Mouse (Mus musculus) left cerebral cortex, adult 11 months (tissue): ENCODE data around the gene Eid2b.
A peak's percentile ranks its signal among the peaks of the same experiment; 100 is the strongest.
"Not testable (repeated sequence)": the region's sequence is repeated elsewhere in the genome, so short reads cannot be mapped to it uniquely, and the experiment has no call there.

Experiments
- DNase-seq: peaks from one replicate; pipeline ENCODE4 v3.0.0; 2022; ENCODE audit warnings: low spot score

Gene Eid2b

DNA sequence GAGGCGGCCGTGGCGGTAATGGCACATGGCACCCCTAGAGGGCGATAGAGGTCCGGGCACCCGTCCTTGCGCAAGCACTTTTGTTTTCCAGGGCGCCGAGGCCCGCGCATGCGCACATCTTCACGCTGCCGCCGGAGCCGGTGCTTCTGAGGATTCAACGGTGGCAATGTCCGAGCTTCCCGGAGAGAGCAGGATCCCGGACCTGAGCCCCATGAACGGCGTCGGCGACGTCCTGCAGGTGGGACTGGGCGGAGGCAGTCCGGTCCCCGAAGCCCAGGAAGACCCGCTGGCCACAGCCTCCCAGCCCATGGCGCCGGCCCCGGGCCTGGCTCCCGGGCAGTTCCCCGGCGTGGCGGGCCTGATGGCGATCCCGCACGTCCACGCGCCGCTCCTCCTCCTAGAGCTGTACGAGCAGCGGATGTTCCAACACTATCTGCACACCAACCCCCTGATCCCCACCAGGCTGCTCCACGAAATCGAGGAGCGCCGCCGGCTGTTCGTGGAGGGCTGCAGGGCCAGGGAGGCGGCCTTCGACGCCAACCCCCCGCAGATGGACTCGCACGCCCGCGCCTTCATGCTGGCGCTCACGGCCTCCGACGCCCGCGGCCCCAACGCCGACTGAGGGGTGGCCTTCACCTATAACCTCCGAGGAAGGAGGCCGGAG, at the start of gene Eid2b:
Gene Eid2b (plus strand): TSS at position 125 of the 664 bp plus-strand sequence.
- DNase-seq = peak; percentile 88

DNA sequence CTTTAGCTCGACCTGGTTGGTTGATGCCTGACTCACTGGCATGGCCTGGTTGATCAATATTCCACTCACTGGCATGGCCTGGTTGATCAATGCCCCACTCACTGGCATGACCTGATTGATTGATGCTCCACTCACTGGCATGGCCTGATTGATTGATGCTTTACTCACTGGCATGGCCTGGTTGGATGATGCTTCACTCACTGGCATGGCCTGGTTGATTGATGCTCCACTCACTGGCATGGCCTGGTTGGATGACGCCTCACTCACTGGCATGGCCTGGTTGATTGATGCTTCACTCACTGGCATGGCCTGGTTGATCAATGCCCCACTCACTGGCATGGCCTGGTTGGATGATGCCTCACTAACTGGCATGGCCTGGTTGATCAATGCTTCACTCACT, 33.6 kb upstream of the Eid2b start:
- not testable (repeated sequence) for DNase-seq

DNA sequence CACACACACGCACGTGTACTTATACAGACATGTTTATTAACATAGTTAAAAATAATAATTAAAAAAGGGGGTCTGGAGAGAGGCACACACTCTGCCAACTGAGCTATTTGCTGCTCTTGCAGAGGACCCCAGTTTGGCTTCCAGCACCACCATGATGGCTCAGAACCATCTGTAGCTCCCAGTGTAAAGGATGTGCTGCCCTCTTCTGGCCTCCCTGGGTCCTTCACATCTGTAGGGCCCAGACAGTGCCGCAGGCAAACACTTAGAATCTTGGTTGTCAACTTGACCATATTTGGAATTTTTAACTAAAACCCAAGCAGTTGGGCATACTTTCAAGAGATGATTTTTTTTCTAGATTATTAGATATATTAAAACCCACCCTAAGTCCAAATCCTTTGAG, 28.6 kb upstream of the Eid2b start:
- no peak for DNase-seq

DNA sequence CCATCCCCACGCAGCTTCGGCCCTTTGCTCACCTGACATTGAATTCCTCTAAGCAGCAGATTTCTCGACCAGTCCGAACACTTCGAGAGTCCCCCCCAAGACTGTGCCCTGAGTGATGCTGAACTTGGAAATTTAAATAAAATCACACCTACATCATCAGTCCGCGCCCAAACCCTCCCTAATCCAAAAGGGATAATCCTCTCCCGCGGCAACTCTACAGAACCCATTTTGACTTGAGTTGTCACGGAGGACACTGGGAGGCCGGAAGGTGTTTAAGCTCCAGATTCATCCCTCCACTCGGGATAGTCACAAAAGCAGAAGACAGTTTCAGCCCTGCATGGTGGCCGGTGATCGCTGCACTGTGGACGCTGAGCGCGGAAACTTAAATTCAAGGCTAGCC, 25.6 kb upstream of the Eid2b start:
- no peak for DNase-seq

DNA sequence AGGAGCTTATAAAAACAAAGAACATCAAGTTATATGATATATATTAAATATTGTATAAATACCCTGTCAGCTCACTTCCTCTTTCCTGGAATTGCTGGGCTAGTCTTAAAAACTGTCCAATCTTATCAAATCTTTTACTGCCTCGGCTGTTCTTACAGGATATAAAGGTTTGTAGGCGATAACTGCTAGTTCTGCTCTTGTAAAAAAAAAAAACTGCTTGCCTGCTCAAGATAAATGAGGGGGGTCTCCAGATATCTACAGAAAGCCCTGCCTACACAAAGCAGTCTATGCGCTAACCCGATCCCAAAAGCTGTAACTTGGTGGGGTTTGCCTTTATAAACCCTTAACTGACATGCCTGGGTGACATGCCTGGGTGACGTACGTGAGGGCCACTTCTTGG, 22.9 kb upstream of the Eid2b start:
- DNase-seq = no peak

DNA sequence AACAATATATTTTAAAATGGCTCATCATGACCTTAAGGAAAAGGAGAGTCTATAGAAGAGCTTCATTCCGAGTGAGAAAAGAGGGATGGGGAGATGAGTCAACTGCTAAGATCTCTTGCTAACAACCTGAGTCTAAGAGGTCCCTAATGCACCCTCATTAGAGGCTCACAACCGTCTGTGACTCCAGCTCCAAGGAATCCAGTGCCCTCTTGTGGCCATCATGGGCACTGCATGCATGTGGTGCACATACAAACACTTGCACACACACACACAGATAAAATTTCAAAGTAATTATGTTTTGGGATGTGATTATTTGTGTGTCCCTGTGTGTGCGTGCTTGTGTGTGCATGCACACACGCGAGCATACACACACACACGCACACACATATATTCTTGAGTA, 22.1 kb upstream of the Eid2b start:
- no peak for DNase-seq

DNA sequence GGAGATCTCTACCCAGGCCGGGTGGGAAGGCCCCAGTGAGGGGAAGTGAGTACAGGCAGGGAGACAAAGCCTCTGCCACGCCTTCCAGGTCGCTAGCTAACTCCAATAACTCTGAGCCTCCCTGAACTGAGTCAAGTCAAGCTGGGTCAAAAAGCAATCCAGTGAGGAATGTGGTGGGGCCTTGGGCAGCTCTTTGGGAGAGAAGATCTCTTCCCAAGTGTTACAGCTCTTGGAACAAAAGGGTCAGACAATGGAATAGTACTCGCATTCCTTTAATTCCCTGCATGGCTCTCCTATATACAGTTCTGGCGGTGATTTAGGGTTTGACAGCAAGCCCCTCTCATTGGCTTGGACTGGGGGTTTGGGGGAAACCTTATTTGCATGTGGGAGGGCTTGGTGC, 14.7 kb upstream of the Eid2b start:
- DNase-seq = no peak

DNA sequence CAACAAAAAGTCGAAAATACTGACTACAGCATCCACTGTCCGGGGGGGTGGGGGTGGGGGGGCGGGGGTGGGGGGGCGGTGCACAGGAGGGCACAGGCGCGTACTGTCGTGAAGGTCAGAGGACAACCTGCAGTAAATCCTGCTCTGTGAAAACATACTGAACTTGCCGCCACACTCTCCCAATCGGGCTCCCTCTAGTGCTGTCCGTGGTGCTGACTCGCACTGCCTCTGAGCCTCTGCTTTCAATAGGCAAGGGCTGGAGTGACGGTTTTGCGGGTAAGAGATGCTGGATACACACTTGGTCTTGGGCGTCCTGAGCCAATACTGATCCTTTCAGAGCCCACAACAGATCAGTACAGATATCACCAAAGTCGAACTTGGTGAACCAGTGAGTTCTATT, 13.8 kb upstream of the Eid2b start:
- no peak for DNase-seq

DNA sequence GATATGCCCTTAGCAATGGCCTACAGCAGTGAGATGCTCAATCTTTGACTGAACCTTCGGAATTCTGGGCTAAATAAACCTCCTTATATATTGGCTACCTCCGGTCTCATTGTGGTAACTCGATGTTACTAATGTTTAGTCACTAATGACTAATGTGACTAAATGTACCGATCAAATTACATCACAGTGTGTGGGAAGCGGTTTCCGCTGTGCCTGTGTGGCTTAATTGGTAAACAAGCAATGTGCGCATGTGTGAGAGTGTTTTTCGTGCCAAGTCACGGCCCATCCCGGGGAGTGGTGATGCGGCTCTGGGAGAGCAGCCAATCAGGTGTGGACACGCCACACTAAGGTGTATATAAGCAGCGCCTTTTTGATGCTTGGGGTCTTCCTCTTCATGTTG, 12.1 kb upstream of the Eid2b start:
- DNase-seq = no peak

DNA sequence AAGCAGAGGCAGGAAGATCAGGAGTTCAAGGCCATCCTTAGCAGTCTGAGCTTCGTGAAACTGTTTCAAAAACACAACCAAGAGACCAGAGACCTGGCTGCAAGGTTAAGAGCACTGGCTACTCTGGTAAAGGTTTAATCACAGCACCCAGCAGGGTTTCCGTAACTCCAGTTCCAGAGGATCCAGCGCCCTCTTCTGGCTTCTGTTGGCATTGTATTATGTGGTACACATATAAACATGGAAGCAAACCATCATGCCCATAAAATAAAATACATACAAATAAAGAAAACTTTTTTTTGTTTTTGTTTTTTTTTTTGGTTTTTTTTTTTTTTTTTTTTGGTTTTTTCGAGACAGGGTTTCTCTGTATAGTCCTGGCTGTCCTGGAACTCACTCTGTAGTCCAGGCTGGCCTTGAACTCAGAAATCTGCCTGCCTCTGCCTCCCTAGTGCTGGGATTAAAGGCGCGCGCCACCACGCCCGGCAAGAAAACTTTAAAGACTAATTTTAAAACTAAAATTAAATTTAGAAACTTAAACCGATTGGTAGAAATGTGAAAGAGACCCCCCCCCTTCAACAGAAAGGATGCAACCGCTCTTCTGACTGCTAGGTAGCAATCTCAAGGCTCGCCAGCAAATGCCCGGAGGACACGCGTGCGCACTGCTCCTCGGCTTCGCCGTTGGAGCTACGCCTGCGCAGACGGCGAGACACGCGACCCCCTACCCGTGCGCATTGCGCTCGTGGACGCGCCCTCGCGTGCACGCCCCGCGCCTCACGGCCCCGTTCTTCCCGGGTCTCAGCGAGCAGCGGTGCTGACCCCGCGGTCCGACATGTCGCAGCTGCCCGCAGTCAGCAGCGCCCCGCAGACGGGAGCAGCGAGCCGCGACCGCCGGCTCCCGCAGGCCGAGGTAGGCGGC, 10.2 kb upstream of the Eid2b start, which contains the start of gene Eid2:
Gene Eid2 (plus strand): TSS at position 753 of the 913 bp plus-strand sequence.
- peak; percentile 80 for DNase-seq

DNA sequence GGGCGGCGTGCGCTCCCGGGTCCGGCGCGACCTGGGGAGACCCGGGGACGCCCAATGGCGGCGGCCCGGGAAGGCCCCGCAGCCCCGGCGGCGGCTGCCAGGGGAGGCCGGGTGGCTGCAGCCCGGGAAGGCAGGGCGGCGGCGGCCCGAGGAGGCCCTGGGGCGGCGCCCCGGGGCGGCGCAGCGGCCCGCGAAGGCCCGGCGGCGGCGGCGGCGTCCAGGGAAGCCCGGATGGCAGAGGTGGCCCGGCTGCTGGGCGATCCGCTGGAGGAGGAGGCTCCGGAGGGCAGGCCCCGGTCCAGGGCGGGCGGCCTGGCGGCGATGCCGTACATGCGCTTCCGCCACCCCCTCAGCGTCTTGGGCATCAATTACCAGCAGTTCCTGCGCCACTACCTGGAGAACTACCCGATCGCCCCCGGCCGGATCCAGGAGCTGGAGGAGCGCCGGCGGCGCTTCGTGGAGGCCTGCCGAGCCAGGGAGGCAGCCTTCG, 9.5 kb upstream of the Eid2b start:
- peak; percentile 35 for DNase-seq

DNA sequence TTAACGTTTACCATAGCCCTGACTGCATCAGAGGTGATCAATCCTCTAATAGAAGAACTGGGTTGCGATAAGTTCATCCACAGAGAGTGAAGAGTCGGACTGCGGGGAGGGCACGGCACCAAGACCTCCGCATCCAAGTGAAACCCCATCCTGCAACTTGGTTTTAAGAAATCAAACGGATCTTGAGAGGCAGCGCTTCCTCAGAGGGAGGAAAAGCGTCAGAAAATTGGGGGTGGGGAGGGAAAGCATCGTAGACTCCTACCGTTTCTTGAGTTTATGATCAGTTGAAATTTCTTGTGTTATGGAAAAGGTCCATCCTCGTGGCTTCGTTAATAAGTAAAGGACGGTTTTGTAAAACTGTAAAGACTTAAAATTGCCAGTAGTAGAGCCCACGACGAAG, 9.0 kb upstream of the Eid2b start:
- DNase-seq = no peak

DNA sequence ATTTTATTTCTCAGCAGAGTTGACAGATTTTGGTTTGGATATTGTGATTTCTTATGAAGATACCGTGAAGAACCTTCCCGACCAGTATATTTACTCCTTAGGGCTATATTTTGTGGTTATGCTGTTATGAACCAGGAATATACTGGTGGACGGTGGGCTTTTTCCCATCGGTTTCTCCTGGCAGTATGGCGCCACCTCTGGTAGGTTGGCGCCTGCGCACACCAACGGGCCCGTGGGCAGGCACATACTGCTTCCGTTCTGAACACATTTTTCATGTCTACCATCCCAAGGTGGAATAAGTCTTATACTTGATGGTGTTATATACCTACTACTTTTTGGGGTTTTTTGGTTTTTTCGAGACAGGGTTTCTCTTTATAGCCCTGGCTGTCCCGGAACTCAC, 8.2 kb upstream of the Eid2b start:
- DNase-seq = no peak

DNA sequence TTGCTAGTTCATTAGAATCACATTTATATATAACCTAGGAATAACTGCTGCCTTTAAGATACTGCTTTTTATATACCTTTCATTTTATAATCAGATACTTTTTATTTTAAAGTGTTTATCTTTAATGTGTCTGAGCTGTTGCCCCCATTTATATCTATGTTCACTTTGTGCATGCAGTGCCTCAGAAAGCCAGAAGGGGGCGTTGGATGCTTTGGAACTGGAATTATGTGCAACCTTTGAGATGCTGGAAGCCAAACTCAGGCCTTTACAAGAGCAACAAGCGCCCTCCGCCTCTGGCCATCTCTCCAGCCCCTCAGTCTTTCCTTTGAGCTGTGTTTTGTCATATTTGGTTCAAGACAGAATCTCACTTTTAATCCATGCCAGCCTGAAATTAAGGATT, 5.8 kb upstream of the Eid2b start:
- DNase-seq = no peak

DNA sequence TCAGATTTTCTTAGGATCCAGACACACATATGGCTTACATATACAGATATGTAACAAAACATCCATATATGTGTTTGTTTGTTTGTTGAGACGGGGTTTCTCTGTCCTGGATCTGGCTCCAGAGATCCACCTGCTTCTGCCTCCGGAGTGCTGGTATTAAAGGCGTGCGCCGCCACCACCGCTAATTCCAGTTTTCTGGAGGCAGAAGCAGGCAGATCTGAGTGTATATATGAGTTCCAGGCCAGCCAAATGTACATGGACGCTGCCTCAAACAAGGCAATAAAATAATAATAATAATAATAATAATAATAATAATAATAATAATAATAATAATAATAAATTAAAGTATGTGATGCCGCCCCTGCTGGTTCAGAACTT, 313 bp upstream of the Eid2b start:
- DNase-seq = no peak

DNA sequence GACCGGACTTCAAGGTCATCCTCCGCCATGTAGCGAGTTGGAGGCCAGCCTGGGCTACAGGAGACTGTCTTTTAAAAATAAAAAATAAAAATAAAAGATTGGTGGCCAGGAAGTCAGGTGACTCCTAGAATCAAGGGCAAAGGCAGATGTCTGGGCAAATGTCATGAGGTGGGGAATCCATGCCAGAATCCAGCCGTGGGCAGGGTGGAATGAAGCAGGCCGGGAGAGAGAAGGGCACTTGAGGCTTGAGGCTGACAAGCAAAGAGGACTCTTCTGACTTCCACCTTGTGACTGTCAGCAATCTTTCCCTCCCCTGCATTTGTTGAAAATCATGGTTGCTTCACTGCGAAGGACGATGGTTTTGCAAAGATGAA, 727 bp downstream of the Eid2b start:
- DNase-seq = no peak

DNA sequence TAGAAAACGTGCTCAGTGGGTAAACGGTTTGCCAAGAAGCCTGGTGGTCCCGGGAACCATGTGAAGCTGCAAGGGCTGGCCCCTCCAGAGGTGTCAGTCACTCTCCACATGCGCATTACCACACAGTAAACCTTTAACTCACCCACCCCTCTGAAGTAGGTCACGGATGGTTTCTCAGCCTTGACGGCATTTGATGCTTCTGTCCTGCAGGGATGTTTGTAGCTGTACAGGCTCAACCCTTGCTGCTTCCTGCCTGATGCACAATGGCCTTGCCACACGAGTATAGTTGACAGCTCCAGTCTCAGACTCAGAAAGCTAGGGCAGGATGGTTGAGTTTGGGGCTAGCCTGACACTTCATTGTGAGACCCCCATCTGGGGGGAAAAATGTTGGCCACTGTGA, 3.1 kb downstream of the Eid2b start:
- DNase-seq = no peak

DNA sequence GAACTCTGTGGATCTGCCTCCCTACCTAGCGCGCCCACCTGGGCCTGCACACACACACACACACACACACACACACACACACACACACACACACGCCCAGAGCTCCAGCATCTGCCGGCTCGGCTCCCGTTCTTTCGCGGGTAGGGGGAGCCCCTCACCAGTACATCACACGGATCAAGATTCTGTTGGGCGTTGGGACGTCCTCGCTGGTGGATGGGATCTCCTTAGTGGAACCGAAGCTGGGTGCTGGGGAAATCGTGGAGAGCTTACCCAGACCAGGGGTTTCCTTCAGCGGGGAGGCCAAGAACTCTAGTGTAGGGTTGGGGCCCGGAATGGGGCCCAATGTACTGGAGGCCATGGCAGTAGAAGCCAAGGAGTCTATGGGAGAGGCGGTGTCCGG, 12.6 kb downstream of the Eid2b start:
- DNase-seq = no peak

DNA sequence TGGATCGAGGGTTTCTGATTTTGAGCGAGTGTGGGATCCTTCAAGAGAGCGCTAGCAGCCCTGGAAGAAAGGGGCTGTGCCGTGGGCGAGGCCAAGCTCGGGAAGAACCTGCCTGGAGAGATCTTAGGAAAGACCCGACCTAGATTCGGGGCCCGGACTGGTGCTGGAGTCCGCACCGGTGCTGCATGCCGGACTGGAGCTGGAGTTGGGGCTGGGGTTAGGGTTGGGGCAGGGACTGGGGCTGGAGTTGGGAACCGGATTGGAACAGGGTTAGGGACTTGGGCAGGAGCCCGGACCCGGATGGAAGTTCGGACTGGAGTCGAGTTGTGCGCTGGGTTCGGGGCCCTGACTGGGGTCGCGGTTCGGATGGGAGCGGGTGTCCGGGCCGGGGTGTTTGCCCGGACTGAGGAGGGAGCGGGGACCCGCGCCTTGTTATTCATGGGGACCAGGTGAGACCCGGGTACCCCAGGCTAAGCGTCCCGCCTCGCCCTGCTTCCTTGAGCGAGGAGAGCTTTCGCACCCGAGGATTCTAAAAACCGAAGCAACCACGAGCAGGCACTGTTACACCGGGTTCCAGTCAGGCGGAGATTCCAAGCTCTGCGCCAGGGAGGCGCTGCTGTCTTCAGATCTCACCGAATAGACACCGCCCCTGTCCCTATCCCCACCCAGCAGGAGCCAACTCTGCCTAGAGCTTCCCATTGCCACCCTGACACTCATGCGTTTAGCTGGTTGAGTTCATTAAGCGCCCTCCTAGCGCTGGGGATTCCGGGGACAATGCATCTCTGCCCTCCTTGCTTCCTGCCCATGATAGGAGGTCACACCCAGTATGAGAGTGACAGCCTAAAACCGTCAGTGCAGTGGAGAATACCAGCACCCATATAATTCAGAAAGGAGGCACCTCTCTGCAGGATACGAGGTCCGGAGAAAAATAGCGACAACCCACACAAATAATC, 13.4 kb downstream of the Eid2b start, which contains the start of gene Selenov:
Gene Selenov (minus strand): TSS at position 549 of the 953 bp plus-strand sequence.
- no peak for DNase-seq

DNA sequence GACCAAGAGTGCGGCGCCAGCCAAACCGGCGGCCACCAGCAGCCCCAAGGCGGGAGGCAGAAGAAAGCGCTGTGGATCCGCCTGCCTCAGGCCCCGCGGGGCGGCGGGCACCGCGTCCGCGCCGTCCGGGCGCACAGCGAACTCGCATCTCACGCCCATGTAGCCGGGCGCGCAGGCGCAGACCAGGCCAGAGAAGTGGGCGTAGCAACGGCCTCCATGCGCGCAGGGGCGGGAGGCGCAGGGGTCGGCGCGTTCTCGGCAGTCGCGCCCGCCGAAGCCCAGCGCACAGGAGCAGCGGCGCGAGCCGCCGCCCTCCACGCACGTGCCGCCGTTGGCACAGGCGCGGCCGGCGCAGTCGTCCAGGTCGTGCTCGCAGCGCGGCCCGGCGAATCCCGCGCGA, 16.9 kb downstream of the Eid2b start:
- no peak for DNase-seq

DNA sequence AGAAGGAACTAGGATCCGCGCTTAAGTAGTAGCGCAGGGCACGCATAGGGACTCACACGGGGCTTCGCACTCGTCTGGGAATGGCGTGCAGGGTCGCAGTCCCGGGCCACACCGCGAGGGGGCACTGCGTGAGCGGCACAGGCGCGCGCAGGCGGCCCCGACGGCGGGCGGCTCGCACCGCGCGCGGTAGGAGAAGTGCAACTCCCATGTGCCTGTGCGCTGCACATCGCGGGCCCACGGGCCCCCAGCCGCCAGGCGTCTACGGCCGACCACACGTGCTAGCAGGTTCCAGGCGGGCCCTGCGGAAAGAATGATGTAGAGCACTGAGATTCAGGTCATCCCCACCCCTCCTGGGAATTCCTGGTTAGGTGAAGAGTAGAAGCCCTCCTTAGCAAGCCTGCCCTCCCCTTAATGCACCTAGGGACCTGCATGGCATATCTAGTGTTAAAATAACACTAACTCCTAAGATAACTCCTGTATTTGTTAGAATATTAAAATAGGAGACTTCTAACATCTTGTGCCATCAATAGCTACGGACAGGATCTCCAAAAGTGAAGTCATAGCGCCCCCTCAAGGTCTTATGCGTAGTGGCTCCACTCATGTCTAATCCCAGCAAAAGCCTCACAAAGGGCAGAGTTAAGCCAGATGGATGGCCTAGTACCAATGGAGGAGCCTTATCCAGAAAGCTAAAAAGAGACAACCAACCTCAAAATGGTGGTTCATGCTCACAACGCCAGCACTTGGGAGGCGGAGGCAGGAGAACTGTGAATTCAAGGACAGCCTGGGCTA, 21.5 kb downstream of the Eid2b start:
- no peak for DNase-seq
